Mouse (Mus musculus): ENCODE data around the gene Rbbp8nl. TPM values are rescaled to one million over a fixed set of nuclear protein-coding genes. Genes with fewer than 3 reads are reported as not detected.

Rbbp8nl gene
- total RNA-seq, 2 experiments from 2014 or later, result not detected

DNA sequence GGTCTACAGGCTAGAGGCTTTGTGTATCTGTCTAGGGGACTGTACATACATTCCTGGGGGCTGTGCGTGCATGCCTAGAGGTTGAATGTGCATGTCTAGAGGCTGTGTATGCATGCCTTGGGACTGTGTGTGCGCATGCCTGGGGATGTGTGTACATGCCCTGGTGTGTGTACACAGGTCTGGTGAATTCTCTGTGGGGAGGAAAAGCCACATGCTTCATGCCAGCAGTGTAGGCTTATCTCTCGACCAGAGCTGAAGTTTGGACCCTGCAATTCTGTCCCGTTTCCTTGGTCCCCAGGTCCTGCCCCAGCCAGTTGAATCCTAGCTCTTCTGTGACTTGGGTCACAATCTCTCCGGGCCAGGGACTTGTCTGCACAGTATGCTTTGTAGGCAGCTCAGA, 1.9 kb upstream of the Rbbp8nl start:
- DNase-seq (ENCODE audit: low spot score in 2 of 2), result no peak
- intact Hi-C loops (cut with DNase I), result loop anchor here (5.0 kb wide), 1 partner anchor 126 kb away; no protein-coding TSS in a partner anchor

DNA sequence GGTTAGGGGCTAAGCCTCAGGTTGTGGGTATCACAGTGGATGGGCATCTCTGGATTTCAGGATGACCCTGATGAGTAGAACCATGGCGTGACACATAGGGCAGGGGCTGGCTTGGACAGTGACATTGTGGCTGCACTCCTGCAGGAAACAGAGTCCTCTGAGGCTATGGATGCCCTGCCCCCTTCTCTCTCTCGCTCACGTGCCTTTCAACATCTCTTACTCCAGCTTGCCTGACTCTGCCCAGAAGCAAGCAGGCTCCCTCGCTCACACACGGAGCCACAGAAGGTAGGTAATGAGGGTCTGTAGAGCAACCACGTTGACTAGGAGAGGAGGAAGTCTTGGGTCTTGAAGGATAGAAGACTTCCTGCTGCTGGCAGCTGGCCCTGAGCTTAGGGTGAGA, 824 bp upstream of the Rbbp8nl start:
- no peak for DNase-seq (ENCODE audit: low spot score in 2 of 2)
- intact Hi-C loops (cut with DNase I), result loop anchor here (5.0 kb wide), 1 partner anchor 127 kb away; no protein-coding TSS in a partner anchor

DNA sequence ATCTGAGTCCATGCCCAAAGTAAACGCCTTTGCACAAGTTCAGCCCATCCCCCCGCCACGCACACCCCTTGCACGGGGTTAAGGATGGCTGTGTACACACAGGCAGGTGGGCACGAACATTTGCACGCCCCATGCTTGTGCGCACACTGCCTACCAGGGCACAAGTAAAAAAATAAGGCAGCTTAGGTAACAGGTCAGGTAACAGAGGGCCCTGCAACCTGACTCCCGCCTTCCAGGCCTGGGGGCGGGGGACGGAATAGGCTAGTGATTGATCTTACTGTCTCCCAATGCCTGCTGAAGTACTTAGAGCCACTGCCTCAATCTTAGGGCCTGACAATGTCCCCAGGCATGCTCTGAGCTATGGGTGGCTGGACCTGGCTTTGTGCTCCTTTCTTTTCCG, 713 bp downstream of the Rbbp8nl start:
- intact Hi-C loops (cut with DNase I), result no loop called here
- DNase-seq (ENCODE audit: low spot score in 2 of 2), result no peak

DNA sequence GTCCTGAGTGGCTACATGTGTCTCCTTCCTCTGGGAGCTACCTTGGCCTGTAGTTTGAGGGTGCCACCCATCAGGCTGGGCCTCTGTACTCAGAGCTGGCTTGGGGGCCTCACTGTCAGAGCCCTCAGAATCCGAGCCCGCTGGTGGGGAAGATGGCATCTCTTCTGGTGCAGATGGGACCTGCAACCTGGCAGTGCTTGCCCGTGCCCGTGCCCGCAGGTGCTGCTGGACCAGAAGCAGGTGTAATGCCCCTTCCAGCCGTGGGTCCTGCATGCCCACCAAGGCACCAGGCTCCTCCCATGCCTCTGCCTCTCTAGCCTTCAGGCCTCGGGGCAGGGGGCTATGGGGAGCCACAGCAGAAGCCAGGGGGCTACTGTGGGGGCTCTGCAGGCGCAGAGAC, 10.4 kb downstream of the Rbbp8nl start:
- intact Hi-C loops (cut with DNase I), result loop anchor here (5.0 kb wide), 1 partner anchor 298 kb away; no protein-coding TSS in a partner anchor

DNA sequence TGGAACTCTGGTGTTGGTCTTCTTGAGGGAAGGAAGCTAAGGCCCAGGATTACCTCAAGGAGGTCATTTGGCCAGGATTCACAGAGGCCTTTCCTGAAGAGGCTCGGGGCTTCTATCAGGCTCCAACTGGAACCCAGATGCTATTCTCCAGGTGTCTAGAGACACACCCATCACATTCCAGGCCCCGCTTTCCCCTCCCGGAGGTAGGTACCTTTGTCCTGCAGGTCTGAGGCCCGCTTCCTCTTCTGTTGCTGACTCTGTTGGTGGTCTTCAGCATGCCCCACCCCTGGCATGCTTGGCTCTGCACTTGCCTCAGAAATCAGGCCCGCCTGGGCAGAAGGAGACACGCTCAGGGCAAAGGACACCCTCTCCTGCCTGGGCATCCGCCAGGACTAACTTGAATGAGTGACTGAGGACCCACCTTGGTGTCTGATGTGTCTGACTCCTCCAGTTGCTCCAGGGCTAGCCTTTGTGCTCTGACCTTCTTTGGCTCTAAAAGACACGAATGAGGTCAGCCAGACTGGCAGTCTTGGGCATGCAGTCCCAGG, 11.8 kb downstream of the Rbbp8nl start:
- no peak for DNase-seq (ENCODE audit: low spot score in 2 of 2)
- intact Hi-C loops (cut with DNase I), result loop anchor here (2.0 to 5.0 kb wide), 2 partner anchors 155 to 299 kb away; no protein-coding TSS in a partner anchor

More for the DNA sequence above, 10.4 kb downstream of the Rbbp8nl start:
- no peak for DNase-seq (ENCODE audit: low spot score in 2 of 2)

DNA sequence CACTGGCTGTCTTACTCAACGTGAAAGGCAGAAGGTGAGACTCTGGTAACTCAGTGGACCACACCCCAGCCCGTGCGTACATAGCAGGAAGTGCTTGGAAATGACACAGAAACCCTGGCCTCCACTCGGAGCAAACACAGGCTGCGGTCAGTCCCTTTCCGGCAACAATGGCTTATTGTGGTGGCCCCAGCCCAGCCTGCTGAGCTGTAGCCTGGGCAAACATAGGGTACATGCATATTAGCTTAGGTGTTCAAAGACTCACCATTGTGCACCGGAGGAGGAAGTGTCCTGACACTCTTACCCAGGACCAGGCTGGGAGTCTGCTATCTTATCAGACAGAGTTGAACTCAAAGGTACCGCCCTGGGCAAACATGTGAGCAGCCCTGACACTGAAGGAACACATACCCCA, 12.8 kb downstream of the Rbbp8nl start:
- no peak for DNase-seq (ENCODE audit: low spot score in 2 of 2)
- intact Hi-C loops (cut with DNase I), result loop anchor here (2.0 to 5.0 kb wide), 2 partner anchors 156 to 300 kb away; no protein-coding TSS in a partner anchor

DNA sequence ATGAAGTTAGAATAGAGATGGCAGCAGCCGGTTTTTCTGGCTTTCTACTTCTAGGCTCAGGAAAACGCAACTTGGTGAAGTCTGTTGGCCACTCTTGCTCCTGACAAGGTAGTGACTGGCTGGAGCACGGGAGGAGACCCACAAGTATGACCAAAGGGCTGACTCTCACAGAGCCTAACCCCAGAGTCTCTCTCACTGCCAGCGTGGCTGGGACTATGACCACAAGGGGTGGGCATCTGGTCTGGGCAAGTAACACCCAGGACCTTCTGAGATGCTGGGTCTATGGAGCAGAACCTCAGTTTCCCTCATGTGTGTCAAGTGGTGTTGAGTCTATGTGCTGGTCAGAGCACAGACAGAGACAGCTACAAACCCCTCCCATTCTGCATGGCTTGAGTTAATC, 13.3 kb downstream of the Rbbp8nl start:
- DNase-seq (ENCODE audit: low spot score in 2 of 2), result no peak

DNA sequence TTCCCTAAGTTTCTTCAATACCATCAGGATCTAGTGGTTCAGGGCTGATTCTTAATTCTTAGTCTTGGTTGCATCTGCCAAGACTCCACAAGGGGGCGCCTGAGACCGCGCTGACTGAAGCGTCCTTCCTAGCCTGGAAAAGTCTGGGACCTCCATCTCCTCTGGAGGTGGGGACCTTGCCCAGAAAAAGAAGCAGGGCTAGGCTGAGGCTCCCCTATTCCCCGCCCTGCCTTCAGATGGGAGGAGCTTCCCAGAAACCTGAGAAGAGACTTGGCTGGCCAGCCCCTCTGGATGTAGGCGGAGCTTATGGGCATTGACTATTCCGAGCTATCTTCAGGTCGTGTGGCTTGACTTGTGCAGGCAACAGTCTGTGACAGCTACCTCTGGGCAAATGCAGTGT, 13.8 kb downstream of the Rbbp8nl start:
- intact Hi-C loops (cut with DNase I), result loop anchor here (1.0 to 5.0 kb wide), 3 partner anchors 71 to 301 kb away; no protein-coding TSS in a partner anchor

More for the DNA sequence above, 13.3 kb downstream of the Rbbp8nl start:
- intact Hi-C loops (cut with DNase I), result loop anchor here (2.0 to 5.0 kb wide), 2 partner anchors 156 to 301 kb away; no protein-coding TSS in a partner anchor

DNA sequence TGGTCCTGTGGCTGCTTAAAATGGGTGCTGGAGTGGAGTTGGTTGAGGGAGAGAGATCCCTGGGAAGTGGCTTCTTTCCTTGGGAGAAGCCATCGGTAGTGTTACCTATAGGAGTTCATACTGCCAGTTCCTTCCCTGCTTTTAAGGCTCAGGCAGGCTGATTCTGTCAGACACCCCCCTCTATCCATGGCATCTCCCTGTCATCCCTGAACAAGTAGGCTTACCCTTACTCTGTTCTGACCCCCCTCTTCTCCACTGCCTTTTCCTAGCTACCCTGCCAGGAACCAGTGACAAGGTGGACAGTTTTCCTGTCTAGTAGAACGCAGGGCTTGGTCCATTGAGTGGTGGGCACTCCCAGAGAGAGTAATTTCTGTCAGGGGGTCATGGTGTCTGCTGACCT, 15.2 kb downstream of the Rbbp8nl start:
- intact Hi-C loops (cut with DNase I), result no loop called here
- no peak for DNase-seq (ENCODE audit: low spot score in 2 of 2)

More for the DNA sequence above, 13.8 kb downstream of the Rbbp8nl start:
- DNase-seq (ENCODE audit: low spot score in 2 of 2), result peak; percentile 68 to 74

DNA sequence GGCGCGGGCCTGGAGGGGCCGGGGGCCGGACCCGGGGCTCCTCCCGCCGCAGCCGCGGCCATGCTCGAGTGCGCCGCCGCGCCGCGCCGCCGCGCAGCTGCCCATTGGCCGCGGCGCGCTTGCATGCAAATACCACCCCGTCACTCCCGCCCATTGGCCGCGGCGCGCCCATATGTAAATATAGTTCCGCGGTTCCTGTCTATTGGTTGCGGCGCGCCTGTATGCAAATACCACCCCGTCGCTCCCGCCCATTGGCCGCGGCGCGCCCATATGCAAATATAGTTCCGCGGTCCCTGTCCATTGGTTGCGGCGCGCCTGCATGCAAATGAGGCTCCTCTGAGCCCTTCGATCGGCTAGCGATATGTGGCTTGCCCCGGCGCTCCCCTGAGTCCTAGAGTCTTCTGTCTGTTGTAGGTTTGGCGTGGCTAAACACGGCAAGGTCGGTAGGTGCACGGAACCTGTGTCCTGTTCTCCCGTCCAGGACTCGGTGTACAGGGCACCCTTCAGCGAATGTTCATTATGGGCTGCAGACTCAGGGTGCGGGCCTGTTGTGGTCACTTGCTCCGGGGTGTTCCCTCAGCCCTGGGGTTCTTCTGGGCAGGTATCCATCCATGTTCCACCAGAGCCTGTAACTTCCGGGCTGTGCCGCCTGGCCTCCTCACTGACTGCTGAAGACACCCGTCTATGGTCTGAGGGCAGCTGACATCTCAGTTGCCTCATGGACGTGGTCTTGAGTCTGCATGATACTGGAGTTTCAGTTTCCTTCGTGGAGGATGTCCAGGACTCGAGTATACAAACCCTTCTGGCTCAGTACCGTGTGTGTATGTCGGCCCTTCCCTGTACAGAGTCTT, 16.1 kb downstream of the Rbbp8nl start, which contains the start of gene Cables2:
Gene Cables2, minus strand, starts transcription at position 103 of the 851 bp plus-strand sequence.
- intact Hi-C loops (cut with DNase I), result no loop called here

DNA sequence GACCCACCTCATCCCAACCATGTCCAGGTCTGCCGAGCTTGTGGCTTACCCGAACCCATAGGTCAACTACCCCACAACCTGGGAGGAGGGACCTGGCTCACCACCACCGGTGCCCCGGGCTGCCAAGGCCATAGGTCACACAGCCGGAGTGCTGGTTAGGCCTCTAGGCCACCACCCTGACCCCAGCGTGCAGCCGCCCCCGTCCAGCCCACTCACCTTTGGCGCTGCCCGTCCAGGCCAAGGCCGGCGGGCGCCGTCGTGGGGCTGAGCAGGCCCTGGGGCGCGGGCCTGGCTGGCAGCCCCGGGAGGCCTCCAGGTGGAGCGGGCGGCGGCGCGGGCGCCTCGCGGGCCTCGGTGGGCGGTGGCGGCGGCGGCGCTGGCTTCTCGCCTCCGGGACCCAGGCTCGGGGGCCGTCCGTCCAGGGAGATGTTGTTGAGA, 16.8 kb downstream of the Rbbp8nl start:
- intact Hi-C loops (cut with DNase I), result no loop called here
- DNase-seq (ENCODE audit: low spot score in 2 of 2), result no peak

More for the DNA sequence above, 16.1 kb downstream of the Rbbp8nl start, which contains the start of gene Cables2:
- DNase-seq (ENCODE audit: low spot score in 2 of 2), result peak; percentile 88 to 90

DNA sequence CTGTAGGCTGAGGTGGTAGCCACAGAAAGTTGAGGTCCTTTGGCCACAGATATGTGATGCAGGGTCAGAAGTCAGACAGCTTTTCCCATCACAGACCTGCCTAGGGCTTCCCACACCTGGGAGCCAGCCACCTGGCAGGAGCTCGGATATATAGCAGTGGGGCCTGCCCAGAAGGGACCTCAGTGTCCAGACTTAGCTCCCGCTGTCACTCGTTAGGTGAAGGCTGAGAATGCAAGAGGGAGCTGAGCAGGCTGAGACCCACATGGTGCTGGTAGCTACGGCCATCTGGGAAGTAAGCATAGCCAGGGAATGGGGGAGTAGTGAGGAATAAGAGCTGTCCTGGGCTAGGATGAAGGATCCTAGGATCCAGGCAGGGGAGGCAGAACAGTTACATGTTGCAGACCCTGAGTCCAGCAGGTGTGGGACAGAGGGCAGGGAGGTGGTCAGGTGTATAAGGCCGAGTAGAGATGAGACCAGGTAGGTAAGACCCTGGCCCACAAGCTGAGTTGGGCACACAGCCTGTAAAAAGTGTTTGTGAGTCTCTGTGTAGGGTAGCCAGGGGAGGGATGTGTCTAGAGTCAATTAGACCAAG, 17.8 kb downstream of the Rbbp8nl start:
- intact Hi-C loops (cut with DNase I), result no loop called here
- no peak for DNase-seq (ENCODE audit: low spot score in 2 of 2)

DNA sequence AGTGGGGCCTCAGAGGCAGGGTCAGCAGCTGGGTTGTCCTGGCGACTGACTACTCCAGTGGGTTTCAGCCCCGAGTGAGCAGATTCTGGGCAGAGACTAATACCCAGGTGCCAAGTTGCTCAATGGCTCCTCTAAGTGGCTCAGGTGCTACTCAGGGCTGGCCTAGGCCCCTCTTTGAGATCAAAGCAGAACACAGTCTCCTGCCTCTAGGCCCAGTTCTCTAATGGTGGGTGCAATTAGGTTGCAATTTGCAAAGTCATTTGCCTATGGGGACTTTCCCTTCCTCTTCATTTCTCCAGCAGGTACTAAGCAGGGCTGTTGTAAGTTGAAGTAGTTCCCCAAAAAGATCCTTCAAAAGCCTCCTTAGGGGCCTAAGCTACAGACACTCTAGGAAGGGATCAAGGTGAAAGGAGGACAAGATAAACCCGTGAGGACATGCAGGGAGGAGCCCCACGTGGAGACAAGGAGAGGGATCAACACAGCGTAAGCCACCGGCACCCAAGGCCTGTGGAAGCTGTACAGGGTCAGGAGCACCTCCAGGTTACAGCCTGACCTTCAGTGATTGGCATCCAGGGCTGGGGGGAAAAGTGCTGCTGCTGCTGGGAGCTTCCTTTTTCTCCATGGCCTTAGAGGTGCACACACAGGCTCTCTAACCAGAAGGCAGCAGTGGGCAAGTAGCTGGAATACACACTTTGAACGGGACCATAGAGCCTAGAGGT, 19.0 kb downstream of the Rbbp8nl start:
- intact Hi-C loops (cut with DNase I), result no loop called here
- no peak for DNase-seq (ENCODE audit: low spot score in 2 of 2)

DNA sequence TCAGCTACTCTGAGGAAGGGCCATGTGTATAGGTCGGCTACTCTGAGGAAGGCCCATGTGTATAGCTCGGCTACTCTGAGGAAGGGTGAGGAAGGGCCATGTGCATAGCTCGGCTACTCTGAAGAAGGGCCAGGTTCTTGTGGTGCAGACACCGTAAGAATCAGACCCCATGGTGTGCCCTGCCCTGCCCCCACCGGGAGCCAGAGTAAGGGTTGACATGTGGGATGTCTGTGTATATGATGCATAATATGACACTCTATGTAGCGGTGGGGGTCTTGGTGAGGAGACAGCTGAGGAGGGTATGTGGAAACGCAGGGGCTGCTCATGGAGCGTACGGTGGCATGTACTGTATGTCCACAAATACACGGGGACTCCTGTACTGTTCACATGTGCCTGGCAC, 20.4 kb downstream of the Rbbp8nl start:
- no peak for DNase-seq (ENCODE audit: low spot score in 2 of 2)
- intact Hi-C loops (cut with DNase I), result no loop called here

DNA sequence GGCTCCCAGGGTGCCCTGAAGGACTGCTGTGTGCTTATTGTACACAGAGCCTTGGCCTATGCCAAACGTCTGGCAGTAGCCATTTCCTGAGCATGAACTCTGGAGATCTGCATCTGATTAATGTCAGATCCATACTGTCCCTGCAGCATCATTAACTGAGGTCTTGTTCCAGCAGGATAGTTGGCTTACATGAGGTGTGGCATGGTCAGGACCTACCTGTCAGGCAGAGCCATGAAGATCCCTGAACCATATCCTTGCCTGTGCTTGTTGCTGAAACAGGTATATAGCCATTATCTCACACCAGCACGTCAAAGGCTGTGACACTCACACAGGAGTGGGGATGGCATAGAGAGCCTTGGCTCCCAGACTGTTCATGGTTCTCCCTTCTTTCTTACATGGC, 21.7 kb downstream of the Rbbp8nl start:
- intact Hi-C loops (cut with DNase I), result no loop called here
- no peak for DNase-seq (ENCODE audit: low spot score in 2 of 2)

DNA sequence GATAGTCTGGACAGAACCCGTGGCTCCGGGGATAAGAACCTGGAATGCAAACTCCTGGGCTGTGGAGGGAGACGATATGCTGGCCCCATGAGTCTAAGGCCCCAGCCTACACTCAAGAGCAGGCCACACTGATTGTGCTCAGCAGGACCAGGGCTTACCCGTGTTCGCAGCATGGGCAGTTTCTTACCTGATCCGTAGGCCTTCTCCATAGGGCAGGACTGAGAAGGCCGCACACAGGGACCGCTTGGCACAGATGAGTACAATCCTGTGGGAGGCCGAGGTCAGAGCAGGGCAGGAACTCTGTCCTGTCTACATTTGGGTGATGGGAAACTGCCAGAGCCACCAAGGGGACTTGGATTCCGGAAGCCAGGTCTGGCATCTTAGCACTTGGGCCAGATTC, 26.8 kb downstream of the Rbbp8nl start:
- intact Hi-C loops (cut with DNase I), result no loop called here

DNA sequence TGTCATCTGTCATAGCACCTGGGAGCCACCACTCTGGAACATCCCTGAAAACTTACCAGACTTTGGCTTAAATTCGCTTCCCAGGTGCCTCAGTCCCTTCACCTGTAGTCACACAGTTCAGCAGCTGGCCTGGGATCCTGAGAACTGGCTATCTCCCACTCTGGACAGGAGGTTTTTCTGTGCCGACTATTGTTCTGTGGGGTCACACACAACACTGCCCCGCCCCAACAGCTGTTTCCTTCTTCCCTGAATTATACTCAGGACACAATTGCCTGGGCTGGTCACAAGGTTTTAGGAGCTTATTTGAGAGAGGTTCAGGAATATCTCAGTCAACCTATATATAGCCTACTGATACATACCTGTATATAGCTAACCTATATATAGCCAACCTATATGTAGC, 27.2 kb downstream of the Rbbp8nl start:
- intact Hi-C loops (cut with DNase I), result no loop called here
- DNase-seq (ENCODE audit: low spot score in 2 of 2), result no peak

More for the DNA sequence above, 26.8 kb downstream of the Rbbp8nl start:
- DNase-seq (ENCODE audit: low spot score in 2 of 2), result no peak

DNA sequence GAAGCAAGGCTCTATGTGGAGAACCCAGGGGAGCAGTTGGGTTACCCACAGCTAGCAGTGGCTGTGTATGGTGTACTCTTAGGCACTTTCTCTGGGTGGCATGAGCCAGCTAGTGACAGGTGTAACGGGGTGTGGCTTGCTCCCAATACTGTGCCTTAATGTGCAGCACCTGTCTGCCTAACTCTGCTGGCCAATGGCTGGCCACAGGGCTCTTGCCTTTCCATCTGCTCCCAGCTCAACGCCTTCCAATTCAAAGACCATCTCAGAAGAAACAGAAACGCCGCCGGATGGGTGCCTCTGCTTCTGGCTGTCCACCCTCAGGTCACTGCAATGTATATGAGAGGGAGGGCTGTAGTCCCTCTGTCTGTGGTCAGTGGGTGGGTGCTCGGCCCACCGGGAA, 27.8 kb downstream of the Rbbp8nl start:
- intact Hi-C loops (cut with DNase I), result no loop called here
- no peak for DNase-seq (ENCODE audit: low spot score in 2 of 2)
